Mouse (Mus musculus): ENCODE results near the gene Tmem210. TPM values are rescaled to one million over a fixed set of nuclear protein-coding genes. Genes with fewer than 3 reads are reported as not detected.
"Not testable (repeated sequence)": the region's sequence is repeated elsewhere in the genome, so short reads cannot be mapped to it uniquely, and the experiment has no call there.

The Tmem210 gene
- total and polyA plus RNA-seq, 3 experiments = not detected

DNA sequence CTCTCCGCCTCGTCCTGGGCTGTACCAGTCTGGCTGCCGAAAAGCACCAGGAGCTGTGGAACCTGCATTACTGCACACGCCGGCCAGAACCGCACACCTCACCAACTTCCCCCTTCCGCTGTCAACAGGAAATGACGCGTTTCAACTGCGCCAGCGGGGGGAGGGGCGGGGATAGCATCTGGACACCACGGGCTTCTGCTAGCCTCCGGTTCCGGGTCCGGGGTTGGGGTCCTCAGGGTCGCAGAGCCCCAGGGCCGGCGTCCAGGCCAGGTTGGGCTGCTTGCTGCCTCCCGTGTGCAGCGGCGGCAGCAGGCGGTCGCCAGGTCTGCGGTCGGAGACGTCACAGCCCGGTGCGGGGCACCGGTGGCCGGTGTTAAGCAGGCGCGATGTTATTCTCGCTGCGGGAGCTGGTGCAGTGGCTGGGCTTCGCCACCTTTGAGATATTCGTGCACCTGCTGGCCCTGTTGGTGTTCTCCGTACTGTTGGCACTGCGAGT lies 32.6 kb upstream of the Tmem210 start, which contains the start of gene Tmem203 (continued):
- TF ChIP-seq MYC (IDR thresholded peaks at IDR 0.05; ENCODE audit: low read depth, low read length) (peak; percentile 89), PAX5 (IDR thresholded peaks at IDR 0.05; ENCODE audit: low read length) (no peak), NRF1 (IDR thresholded peaks at IDR 0.05; ENCODE audit: low read depth, low read length) (peak; percentile 49), ELF1 (IDR thresholded peaks at IDR 0.05; ENCODE audit: low read depth, low read length) (peak; percentile 99), BHLHE40 (IDR thresholded peaks at IDR 0.05; ENCODE audit: low read depth, low read length) (peak; percentile 71), ETS1 (conservative IDR thresholded peaks at IDR 0.05; ENCODE audit: low read depth, low read length) (peak; percentile 56), EP300 (IDR thresholded peaks at IDR 0.05; ENCODE audit: low read length) (no peak), USF2 (conservative IDR thresholded peaks at IDR 0.05; ENCODE audit: low read depth, low read length) (no peak), ZNF384 (IDR thresholded peaks at IDR 0.05; ENCODE audit: low read depth, low read length) (no peak), MEF2A (IDR thresholded peaks at IDR 0.05; ENCODE audit: borderline replicate concordance, low read depth, low read length) (peak; percentile 59), SMC3 (IDR thresholded peaks at IDR 0.05; ENCODE audit: low read depth, low read length) (no peak)

- peaks cover 14% of the 10 kb centered on the region for H3K79me2 ChIP-seq (replicated peaks; ENCODE audit: control insufficient read depth, extremely low read depth, insufficient read depth, poor library complexity, severe bottlenecking)
- H3K9ac ChIP-seq (ENCODE audit: insufficient read depth, low read depth) = peak overlapping the region; percentile 83
- dilution Hi-C loops (cut with MboI; ENCODE audit: extremely low pct_ligation_motif_present, extremely low pct_unique_long_range_greater_than_20kb, low sequenced_read_pairs); H3K9me3 ChIP-seq (replicated peaks; ENCODE audit: low read length); H3K27me3 ChIP-seq (replicated peaks); H3K27ac ChIP-seq (ENCODE audit: insufficient read depth, low read depth); in situ Hi-C loops (cut with MboI; ENCODE audit: low pct_ligation_motif_present, low pct_unique_long_range_greater_than_20kb, low sequenced_read_pairs): not testable (repeated sequence)
- TF ChIP-seq MAZ (IDR thresholded peaks at IDR 0.05; ENCODE audit: low read depth, low read length) (peak; percentile 58; the same call in 1 of the 2 replicates), TBP (conservative IDR thresholded peaks at IDR 0.05; ENCODE audit: low read depth, low read length) (peak; percentile 93), CTCF (conservative IDR thresholded peaks at IDR 0.05 in 1 of 2, IDR thresholded peaks at IDR 0.05 in 1 of 2; ENCODE audit: low read depth in 2 of 2, low read length in 2 of 2) (peak; percentile 10 to 68; a peak in 3 of 4 replicates), SIN3A (IDR thresholded peaks at IDR 0.05; ENCODE audit: low read length) (peak; percentile 53; the same call in 1 of the 2 replicates), SMC3 (IDR thresholded peaks at IDR 0.05; ENCODE audit: low read depth, low read length) (peak; percentile 59), ZNF384 (IDR thresholded peaks at IDR 0.05; ENCODE audit: low read depth, low read length) (peak; percentile 71), RAD21 (IDR thresholded peaks at IDR 0.05; ENCODE audit: low read depth, low read length) (peak; percentile 62), HCFC1 (IDR thresholded peaks at IDR 0.05; ENCODE audit: low read depth, low read length) (peak; percentile 45; the same call in 1 of the 2 replicates), ELF1 (IDR thresholded peaks at IDR 0.05; ENCODE audit: low read depth, low read length) (peak; percentile 20; the same call in 1 of the 2 replicates), TCF12 (IDR thresholded peaks at IDR 0.05; ENCODE audit: low read depth, low read length) (0 out of 2 replicates have a peak, but pooled peaks have one; percentile 23)
- DNase-seq (ENCODE audit: extremely low read depth) = peak; percentile 91
- peaks cover 0 to 17% of the 10 kb centered on the region in 2 experiments; a peak in 2 of 4 replicates for H3K4me1 ChIP-seq (ENCODE audit: control insufficient read depth in 1 of 2, insufficient read depth in 2 of 2)
- peaks cover 20 to 25% of the 10 kb centered on the region in 2 experiments for H3K36me3 ChIP-seq (replicated peaks in 1 of 2; ENCODE audit: control insufficient read depth in 1 of 2, insufficient read depth in 1 of 2, low read length in 1 of 2)
- peak overlapping the region; percentile 96 for H3K4me2 ChIP-seq (ENCODE audit: insufficient read depth, low read depth, poor library complexity, severe bottlenecking)
- H3K4me3 ChIP-seq (replicated peaks in 1 of 3; ENCODE audit: low read depth in 2 of 3, low read length in 2 of 3, poor library complexity in 1 of 3) = peak overlapping the region; percentile 85 to 97 (median 87)
Observed at GRCm38 (mm10) chr2:25256443-25257109, 31.4 kb upstream of the Tmem210 start.
